Mouse (Mus musculus): ENCODE measurements around the gene Map2k7.
A peak's percentile ranks its signal among the peaks of the same experiment; 100 is the strongest.

The Map2k7 gene

DNA sequence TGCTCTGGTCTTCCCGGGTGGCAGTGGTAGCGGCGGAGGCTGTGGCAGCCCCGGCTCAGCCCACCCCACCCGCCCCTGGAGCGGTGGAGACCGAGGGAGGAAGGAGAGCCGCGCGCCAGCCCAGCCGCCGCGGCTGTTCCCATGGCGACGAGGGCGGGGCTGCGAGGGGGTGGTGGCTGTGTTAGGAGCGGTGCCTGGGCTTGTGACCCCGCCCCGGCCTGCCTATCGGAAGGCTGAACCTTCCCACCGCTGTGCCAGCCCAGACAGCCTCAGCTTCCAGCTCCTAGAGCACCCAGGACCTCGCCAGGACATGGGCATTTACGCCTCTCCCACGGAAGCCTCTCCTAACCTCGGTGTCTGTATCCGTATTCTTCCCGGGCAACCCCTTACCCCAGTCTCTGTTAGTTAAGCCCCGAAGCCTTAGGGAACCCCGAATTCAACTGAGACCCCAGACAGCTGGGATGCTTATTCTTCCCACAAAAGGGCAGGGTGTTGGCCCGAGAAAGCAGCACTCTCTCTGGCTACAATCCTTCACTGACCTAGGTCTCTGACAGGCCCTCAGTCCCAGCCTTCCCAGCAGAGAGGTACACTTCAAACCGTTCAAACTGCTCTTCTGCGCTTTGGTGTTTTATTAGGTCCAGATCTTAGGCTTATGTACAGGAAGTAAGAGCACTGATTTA lies 20.7 kb downstream of the Map2k7 start, which contains the start of gene Ctxn1:
Gene Ctxn1, minus strand, starts transcription at position 150 of the 680 bp plus-strand sequence.
- peak; percentile 92 to 93 for DNase-seq

DNA sequence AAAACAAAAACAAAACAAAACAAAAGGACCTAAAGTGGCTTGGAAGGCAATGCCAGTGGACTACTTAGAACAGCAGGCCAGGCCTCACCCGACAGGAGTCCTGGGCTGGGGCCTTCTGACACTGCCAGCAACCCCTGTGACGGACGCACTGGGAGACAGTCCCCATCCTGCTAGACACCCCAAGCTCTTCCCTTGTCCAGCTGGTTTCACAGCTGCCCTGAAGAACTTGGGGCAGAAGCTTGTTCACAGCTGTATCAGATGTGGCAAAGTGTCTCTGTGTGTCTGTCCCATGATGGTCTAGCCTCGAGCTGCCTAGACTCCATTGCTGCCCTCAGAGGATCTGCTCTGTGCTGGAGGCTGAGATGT lies 21.2 kb downstream of the Map2k7 start:
- DNase-seq, result peak in 1 of 2 experiments; percentile 8

DNA sequence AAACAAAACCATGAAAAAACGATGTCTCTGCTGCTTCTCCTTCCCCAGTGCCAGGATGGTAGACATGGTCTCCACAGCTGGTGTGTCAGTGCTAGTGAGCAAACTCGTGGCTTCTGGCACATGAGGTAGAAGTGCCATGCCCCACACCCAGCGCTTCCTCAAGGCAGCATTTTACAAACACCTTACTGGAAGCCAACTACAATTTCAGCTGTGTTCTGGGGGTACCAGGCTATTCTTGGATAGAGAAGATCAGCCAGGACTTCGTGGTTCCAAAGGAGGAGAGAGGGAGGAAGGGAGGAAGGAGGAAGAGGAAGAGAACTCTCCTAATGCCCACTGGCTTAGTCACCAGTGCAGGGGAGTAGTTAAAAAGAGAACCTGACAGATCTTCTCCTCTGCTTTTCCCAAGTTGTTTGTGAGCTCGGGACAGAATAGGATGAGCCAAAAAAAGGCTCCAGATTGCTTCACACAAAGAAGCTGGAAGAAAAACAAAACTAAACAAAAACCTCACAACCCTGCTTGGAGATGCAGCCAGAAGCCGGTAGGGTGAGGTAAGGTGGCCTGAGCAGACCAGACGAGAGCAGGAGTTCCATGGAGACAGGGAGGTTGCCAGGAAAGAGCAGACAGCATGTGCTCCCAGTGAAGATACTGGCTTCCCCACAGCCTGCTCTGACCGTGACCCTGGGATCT lies 24.7 kb downstream of the Map2k7 start:
- DNase-seq, result no peak

DNA sequence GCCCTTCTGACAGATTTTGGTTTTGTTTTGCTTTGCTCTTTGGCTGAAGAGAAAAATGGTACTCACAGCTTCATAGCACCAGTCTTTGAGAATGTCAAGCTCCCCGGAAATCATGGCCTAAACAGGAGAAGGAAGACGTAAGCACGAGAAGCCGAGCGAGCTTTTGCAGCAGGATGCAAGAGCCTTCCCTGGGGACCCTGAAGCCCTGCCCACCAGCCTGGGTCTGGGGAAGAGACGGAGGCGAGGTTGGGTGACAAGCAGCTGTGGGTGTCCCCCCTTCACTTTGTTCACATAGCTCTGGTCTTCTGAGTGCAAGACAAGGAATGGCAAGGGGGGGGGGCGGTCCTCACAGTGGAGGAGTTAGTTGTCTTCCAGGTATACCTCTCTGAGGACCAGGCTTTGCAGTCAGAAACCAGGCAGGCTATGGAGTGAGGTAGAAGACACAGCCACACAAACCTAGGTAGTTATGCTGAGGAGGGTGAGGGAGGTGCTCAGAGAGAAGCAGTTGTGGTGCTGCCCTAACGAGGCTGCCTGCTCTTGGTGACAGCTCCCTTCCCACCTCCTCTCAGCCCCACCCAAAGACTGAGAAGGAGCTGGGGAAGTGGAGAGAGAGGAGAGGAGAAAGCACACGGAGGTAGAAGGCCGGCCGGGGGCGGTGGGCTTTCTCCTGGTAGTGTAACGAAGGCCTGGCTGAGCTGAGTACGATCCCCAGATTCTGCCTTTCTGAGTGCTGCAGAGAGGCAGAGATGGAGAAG lies 26.8 kb downstream of the Map2k7 start:
- DNase-seq, result no peak

DNA sequence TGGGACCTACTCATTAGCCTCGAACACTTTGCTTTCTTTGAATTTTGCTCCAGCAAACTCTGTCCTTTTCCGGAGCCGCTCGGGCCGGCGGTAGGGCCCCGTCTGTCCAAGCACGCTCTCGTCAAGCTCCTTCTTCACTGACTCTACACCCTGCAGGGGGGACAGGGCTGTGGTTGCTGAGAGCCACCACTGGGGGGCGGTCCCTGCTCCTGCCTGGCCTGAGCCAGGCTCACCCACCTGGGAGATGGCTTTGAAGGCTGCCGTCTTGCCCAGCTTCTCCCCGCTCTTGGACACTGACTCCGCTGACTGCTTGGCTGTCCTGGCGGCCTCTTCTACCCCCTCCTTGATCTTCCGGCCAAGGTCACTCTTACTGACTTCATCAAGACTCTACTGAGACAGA lies 29.1 kb downstream of the Map2k7 start:
- peak in 1 of 2 experiments; percentile 3 for DNase-seq

DNA sequence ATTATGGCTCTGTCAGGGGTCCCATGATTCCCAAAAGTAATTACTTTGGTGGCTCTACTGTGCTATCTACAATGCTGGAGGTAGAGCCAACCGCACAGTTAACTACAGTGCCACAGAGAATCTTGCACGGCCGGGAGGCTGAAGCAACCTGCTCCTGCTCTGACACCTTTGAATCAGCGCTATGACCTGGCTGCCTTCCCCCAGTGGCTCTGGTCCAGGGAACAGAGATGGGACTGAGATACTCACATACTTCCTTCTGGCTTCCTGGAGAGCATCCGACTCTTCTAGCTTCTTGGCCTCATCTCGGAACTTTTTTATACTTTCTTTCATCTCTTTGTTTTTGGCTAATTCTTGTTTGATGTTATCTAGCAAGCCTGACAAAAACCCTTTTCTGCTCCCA lies 31.1 kb downstream of the Map2k7 start:
- DNase-seq, result no peak

DNA sequence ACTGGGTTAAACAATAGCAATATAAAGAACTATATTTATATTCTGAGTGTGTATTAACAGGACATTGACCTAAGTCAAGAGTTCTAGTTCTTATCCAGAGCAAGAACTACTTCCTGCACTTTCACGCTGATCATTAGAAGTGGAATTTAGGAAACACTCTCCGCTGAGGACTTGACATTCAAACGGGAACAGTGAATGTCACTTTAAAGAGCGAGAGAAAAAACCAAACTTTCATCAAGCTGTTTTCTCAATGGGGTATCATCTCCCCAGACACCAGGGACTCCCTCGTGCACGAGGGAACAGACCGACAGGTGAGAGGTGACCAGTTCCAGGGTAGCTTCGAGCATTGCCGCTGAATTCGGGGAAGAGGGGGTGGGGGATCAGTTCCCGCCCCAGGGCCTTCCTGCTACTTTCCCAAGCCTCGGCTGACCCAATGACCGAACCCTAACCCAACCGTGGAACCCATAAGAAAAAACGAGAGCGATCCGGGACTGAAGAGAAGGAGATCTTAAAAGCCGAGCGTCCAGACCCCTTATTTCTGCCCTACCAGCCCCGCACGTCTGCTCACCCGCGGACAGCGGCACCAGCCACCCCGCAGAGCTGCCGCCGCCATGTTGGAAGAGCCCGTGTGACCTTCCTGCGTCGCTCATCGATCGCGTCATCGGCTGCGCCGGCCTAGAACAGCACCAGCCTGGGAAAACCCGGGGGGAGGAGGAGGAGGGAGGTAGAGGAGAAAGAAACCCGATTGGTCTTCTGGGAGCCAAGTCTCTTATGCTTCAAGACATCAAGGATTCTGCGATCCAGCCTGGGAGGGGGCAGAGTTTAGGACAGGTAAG lies 37.0 kb downstream of the Map2k7 start, which contains the start of gene Timm44:
Gene Timm44, minus strand, starts transcription at position 639 of the 836 bp plus-strand sequence.
- DNase-seq, result peak; percentile 87 to 89

DNA sequence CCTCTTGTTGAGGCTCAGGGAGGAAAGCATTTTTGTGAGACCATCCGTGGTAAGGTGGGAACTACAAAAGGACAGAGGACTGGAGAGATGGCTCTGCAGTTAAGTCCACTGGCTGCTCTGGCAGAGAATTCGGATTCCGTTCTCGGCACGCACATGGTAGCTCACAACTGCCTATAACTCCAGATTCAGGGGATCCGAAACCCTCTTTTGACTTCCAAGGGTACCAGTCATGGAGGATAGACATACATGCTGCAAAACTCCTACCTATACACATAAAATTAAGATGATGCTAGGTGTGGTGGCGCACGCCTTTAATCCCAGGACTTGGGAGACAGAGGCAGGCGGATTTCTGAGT lies 37.5 kb downstream of the Map2k7 start:
- DNase-seq, result no peak

DNA sequence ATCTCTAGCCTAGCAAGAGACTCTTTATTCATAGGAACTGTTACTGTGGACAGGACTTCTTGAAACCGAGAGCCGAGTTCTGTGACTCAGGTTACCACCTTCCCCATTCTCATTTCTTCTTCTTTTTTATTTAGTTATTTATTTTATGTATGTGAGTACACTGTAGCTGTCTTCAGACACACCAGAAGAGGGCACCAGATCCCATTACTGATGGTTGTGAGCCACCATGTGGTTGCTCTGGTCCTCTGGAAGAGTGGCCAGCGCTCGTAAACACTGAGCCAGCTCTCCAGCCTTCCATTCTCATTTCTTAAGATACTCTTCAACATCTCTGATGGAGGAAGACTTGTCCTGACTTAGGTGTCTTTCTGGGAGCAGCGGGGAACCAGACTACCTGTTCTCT lies 54.2 kb downstream of the Map2k7 start:
- no peak for DNase-seq

All from thymus, adult 18-20 months (tissue).